Mouse (Mus musculus) testis, adult 2 months (tissue): ENCODE data around the gene Gstt2. TPM values are rescaled to one million over a fixed set of nuclear protein-coding genes. Genes with fewer than 3 reads are reported as not detected.

Experiments
- H3K27ac ChIP-seq: fragments of 200-500 bp; 2 replicates; pipeline ENCODE4 v1.5.1; 2012; ENCODE audit warnings: low read depth, low read length; ENCODE audit not compliant: control insufficient read depth, insufficient read depth
- H3K27me3 ChIP-seq: fragments of 200-500 bp; 2 replicates; pipeline ENCODE4 v1.6.1; 2012; ENCODE audit warnings: mild to moderate bottlenecking, low read length, moderate library complexity; ENCODE audit not compliant: control insufficient read depth, insufficient read depth
- H3K36me3 ChIP-seq: fragments of 200-500 bp; 2 replicates; pipeline ENCODE4 v1.6.1; 2012; ENCODE audit warnings: mild to moderate bottlenecking, low read length; ENCODE audit not compliant: control insufficient read depth, insufficient read depth
- H3K4me1 ChIP-seq: fragments of 200-500 bp; 2 replicates; pipeline ENCODE4 v1.6.1; 2012; ENCODE audit warnings: low read length; ENCODE audit not compliant: control insufficient read depth, insufficient read depth
- H3K4me3 ChIP-seq: fragments of 200-500 bp; 2 replicates; pipeline ENCODE4 v1.5.1; 2012; ENCODE audit warnings: low read depth, mild to moderate bottlenecking, low read length, moderate library complexity, mixed read lengths; ENCODE audit not compliant: control insufficient read depth
- CTCF ChIP-seq: fragments of 200-500 bp; IDR thresholded peaks from 2 replicates; pipeline ENCODE4 v1.5.1; 2012; ENCODE audit warnings: low read depth, mild to moderate bottlenecking, inconsistent platforms, low read length, moderate library complexity; ENCODE audit not compliant: control insufficient read depth, insufficient read depth, insufficient replicate concordance
- POLR2A ChIP-seq: fragments of 200-500 bp; IDR thresholded peaks from 2 replicates; pipeline ENCODE4 v1.6.1; 2012; ENCODE audit warnings: low read depth, mild to moderate bottlenecking, inconsistent platforms, low read length, moderate library complexity; ENCODE audit not compliant: control insufficient read depth
- polyA plus RNA-seq: library from polyadenylated mRNA; depleted of rRNA; stranded (reverse); fragments of >200 nt; gene quantifications from 2 replicates; pipeline ENCODE4 v1.2.3, GENCODE M21; 2012; rRNA removed

Gstt2 gene
- 159 and 168 TPM in 2 replicates for polyA plus RNA-seq

DNA sequence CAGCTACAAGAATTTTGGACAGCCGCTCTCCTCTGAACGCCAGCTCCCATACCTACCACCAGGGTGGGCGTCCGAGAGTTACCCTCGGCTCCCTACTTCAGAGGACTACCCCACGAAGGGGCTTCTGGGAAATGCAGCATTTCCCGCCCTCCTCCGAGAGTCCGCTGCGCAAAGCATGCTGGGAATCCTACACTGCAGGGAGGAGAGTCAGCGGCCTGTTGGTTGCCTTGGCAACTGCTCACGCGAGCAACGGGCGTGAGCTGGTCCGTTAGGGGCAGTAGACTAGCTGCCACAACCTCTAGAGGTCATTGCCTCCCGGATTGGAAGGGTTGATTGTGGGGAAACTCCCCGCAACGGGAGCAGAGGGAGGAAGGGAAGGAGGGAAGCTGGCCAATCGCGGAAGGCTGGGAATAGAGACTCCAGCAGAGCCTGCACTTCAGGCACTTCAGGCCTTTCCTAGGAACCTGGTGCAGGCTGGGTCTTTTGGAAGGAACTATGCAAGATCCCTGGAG is at the start of gene Gstt2:
Gstt2 (minus strand) TSS at position 177 of the 512 bp plus-strand sequence.
- no peaks in the 10 kb centered on the region for H3K36me3 ChIP-seq
- H3K27ac ChIP-seq, result peak within 1 kb of the TSS; percentile 99
- H3K4me1 ChIP-seq, result peaks cover 26% of the 10 kb centered on the region
- H3K27me3 ChIP-seq, result no peaks in the 10 kb centered on the region
- H3K4me3 ChIP-seq, result peak within 1 kb of the TSS; percentile 97
- TF ChIP-seq POLR2A, result peak; percentile 97
- no peak for TF ChIP-seq CTCF

DNA sequence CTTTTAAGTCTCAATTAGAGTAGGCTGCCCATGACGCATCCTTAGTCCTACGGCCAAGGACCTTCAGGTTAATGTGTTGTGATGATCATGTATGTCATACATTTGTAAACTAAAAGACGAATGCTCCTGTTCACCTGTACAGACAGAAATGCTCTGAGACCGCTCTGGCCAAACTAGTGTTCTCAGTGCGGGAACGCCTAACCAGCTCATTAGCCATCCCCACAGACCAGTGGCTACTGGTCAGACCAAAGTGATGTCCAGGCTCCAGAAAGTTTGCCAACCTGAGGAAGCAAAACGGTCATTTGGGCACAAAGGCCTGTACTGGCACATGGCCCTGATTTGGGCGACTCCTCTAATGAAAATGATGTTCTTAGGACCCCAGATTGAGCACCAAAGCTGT is 47.5 kb upstream of the Gstt2 start:
- no peaks in the 10 kb centered on the region for H3K36me3 ChIP-seq
- H3K4me3 ChIP-seq, result no peak overlapping the region
- H3K27me3 ChIP-seq, result no peaks in the 10 kb centered on the region
- H3K4me1 ChIP-seq, result peaks cover 12% of the 10 kb centered on the region
- no peak overlapping the region for H3K27ac ChIP-seq
- TF ChIP-seq CTCF (no peak), POLR2A (no peak)

DNA sequence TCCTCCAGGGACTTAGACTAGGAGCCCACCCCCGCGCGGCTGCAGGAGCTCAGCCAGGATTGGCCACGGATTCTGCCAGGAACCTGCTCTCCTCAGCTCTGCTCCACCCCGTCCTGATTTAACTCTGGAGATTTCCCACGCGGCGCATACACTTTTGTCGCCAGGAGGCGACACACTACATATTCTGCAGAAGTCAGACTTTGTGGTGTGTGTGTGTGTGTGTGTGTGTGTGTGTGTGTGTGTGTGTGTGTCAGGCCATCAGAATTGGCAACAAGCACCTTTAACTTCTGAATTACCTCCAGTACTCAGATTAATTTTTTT is 46.0 kb upstream of the Gstt2 start:
- H3K27ac ChIP-seq, result no peak overlapping the region
- H3K36me3 ChIP-seq, result no peaks in the 10 kb centered on the region
- no peak overlapping the region for H3K4me3 ChIP-seq
- no peaks in the 10 kb centered on the region for H3K27me3 ChIP-seq
- TF ChIP-seq POLR2A, result no peak
- no peak for TF ChIP-seq CTCF
- H3K4me1 ChIP-seq, result peaks cover 12% of the 10 kb centered on the region

DNA sequence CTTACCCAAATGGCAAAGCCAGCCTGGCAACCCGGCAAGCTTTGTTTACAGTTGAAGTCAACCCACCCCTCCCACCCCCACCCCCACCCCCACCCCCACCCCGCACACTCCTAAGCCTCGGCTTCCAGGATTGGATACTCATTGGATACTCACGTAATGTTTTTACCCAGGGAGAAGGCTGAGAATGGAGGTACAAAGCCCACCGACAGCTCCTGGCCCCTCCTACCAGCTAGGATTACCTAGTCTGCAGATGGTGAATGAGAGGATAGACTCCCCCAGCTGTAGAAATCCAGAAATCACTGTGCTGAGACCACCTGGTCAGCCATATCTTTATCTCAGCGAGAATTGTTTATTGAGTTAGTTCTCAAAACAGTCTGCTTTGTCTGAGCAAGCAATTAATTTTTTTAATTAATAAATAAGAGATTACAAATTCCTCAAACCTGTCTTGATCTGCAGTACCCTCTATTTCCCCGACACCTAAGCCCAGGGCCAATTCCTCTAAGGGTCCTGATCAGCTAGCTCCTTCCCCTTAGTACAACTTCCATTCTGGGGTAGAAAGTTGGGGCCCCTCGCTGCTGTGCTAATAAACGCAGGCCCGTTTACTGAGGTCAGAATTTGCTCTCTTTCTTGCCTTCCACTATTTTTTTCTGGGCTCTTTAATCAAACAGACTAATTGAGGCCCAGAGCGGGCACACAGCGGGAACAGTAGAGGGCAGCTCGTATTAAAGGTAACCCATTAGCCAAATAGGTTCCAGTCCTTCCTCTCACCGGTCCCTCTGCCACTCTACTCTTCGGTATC is 45.4 kb upstream of the Gstt2 start:
- H3K36me3 ChIP-seq, result no peaks in the 10 kb centered on the region
- TF ChIP-seq CTCF (no peak), POLR2A (no peak)
- H3K27ac ChIP-seq, result peak overlapping the region; percentile 87
- H3K27me3 ChIP-seq, result no peaks in the 10 kb centered on the region
- H3K4me1 ChIP-seq, result peaks cover 12% of the 10 kb centered on the region
- peak overlapping the region; percentile 60 for H3K4me3 ChIP-seq

DNA sequence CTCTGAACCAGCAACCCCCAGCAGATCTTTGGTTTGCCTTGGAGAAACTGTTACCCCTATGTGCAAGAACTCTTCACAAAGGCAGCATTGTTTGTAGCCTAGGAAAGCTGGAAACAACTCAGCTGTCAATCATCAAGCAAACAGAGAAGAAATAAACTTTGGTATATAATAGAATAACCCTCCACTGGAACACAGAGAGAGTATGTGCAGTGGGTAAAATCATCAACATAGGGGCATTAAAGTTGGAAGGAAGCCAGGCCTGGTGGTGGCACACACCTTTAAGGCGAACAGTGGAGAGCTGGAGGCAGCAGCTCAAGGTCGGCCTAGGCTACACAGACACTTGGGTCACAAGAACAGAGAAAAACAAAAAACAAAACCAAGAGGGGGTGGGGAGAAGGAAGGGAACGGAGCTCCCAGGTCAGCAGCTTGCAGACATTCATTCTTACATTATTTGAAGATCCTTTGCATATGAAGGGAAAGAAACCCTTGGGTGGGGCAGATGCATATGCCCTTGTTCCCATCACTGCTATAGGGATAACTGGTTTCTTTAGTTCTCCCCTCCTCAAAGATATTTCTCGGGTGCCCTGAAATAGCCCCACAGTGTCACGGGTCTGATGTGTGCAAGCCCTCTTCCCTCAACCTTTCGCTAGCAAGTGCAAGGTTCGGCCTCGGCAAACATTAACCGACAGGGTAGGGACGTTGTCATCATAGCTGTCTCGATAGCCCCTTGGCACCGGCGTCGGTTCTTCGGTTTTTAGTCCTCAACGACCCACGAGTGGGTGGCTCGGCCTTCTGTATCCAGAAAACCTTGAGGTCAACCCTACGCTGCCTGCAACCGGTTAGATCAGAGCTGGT is 44.6 kb upstream of the Gstt2 start:
- H3K27me3 ChIP-seq, result no peaks in the 10 kb centered on the region
- H3K4me3 ChIP-seq, result peak overlapping the region; percentile 60
- TF ChIP-seq POLR2A, result no peak
- TF ChIP-seq CTCF, result no peak
- no peaks in the 10 kb centered on the region for H3K36me3 ChIP-seq
- H3K4me1 ChIP-seq, result peaks cover 12% of the 10 kb centered on the region
- peak overlapping the region; percentile 87 for H3K27ac ChIP-seq

DNA sequence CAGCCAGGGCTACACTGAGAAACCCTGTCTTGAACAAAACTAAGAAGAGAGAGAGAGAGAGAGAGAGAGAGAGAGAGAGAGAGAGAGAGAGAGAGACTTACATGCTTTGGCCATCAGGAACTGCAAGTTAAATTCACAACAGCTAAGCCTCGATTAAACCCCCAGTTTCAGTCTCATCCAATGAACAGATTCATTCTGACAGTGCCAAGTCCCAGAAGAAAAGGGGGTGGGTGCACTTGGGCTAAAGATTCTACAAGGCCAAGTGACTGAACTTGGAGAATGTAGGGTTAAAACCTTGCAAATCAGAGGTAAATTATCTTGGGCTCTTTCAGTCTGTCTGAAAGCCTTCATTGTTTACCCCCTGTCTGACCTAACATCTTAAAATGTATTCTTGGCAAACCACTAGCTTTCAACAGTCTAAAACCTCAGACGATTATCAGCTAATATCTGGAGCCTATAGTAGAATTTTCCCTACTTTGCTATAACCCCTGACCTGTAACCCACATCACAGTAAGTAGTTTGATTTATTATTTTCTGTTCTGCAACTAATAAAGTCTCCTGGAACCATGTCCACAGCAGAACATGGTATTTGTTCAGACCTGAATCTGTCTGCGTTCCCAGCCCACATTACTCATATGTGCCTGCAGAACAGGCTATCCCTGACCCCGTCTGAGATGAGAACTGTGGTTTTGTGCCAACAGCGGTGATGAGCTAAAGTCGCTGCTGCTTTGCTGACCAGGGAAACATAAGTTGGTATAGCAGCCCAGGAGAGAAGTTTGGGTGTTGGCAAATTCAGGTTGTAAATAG is 43.8 kb upstream of the Gstt2 start:
- H3K4me3 ChIP-seq, result no peak overlapping the region
- H3K36me3 ChIP-seq, result no peaks in the 10 kb centered on the region
- H3K4me1 ChIP-seq, result peaks cover 12% of the 10 kb centered on the region
- H3K27ac ChIP-seq, result peak overlapping the region; percentile 68; the same call in 1 of the 2 replicates
- no peak for TF ChIP-seq POLR2A
- TF ChIP-seq CTCF, result no peak
- no peaks in the 10 kb centered on the region for H3K27me3 ChIP-seq

DNA sequence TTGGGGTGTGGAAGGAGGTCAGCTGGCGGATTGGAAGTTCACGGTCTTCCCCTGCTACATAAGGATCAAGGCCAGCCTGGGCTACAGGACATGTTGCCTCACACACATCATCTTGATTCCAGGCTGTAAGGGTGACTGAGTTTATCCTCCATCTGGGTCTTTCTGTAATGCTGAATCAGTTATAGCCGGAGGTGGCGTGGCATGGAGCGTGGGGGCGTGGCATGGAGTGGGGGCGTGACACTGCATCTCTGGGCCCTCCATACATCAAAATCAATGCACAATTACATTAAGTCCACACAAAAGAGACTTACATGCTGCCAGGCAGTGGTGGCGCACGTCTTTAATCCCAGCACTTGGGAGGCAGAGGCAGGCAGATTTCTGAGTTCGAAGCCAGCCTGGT is 43.1 kb upstream of the Gstt2 start:
- Histone ChIP-seq H3K27me3 (no peaks in the 10 kb centered on the region), H3K4me3 (no peak overlapping the region), H3K36me3 (no peaks in the 10 kb centered on the region), H3K27ac (no peak overlapping the region), H3K4me1 (peaks cover 12% of the 10 kb centered on the region)
- TF ChIP-seq POLR2A, result no peak
- TF ChIP-seq CTCF, result no peak
